12 mouse cellular contexts compared by ENCODE assay signal in genomic region chr13:42071011-42071410, GRCm38 (mm10).
"Had no signal": no experiment of that assay in that cellular context is flagged by ENCODE, and none has a peak within 500 bp of the region (broad histone marks: within the 10 kb centered on the region; RNA-seq: fewer than 3 reads in every experiment).

No protein-coding gene starts in this region.

- ATAC-seq: hindbrain, postnatal 0 days; intestine, embryonic 16.5 days had no signal

- DNase-seq: gastrocnemius, postnatal 25 days; heart, adult 18-20 months; heart, postnatal 10 days; kidney, adult 11 months; kidney, adult 8-10 months; kidney, postnatal 10 days; kidney, postnatal 25 days; kidney, postnatal 4 days; liver; liver, embryonic 13.5 days had no signal
